Mouse (Mus musculus) urinary bladder, postnatal 4 days (tissue): ENCODE measurements around the gene Plekhg5.
A peak's percentile ranks its signal among the peaks of the same experiment; 100 is the strongest.

Source experiments
- DNase-seq, 2 experiments: peaks; one replicate each; pipeline ENCODE4 v3.0.0; 2021 to 2022; ENCODE audit warnings: low spot score in 2 of 2

The Plekhg5 gene

DNA sequence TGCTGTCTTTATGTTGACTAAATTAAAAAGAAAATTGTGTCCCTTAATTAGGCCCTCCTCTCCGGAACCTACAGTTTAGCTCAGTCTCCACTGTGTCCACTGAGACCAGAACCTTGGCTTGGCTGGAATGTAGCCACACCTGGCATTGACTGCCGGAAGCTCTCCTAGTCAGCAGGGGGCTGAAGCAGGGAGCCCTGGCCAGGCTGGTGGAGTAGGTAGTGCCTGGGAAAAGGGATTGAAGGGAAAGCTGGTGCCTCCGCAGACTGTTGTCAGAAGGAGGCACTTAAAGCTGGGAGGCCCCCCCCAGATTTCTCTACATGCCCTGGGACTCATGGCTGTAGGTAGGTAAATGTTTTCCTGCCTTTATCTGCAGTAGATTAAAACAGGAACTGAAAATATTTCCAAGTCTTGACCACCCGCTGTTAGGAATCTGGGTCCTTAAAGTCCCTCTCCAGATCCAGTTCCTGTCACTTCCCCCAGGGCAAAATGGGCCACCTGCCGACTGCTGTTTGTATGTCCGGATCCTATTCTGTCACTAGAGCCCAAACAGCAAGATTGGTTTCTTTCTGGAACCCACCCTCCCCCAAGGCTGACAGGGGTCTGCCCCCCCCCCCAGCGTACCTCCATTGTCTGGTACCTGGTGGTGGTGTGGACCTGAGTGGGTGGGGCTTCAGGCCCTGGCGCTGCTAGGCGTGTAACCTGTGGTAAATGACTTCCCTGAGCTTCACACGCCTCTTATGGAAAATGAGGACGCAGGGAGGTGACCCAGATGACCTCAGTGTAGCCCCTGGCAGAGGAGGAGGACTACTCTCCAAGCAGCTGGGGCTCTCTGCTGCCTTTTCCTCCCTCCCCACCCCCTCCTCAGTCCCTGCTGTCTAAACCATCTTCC is 25.9 kb downstream of the Plekhg5 start:
- no peak for DNase-seq

GRCm38 (mm10) chr4:152100541-152100940 is 28.2 kb downstream of the Plekhg5 start:
- DNase-seq = no peak

GRCm38 (mm10) chr4:152101081-152101653 is 28.9 kb downstream of the Plekhg5 start:
- DNase-seq = no peak

- no peak for DNase-seq
Observed at GRCm38 (mm10) chr4:152101921-152102320, 29.6 kb downstream of the Plekhg5 start.

DNA sequence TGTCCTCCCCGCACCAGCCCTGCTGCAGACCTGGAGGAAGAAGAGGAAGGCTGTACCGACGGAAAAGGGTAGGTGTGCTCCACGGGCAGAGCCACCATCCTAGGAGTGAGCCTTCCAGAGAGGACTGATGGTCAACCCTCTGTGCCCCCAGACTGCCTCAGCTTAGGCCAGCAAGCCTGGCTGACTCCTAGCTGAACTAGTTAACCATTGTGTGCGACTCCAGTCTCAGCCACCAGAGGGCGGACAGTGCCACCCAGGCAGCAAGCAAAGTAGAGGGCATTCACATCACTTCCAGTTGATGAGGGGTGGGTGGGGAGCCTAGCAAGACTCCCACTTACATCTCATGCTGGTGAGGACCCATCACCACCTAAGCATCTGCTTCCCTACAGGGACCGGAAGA is 30.7 kb downstream of the Plekhg5 start:
- DNase-seq = no peak

DNA sequence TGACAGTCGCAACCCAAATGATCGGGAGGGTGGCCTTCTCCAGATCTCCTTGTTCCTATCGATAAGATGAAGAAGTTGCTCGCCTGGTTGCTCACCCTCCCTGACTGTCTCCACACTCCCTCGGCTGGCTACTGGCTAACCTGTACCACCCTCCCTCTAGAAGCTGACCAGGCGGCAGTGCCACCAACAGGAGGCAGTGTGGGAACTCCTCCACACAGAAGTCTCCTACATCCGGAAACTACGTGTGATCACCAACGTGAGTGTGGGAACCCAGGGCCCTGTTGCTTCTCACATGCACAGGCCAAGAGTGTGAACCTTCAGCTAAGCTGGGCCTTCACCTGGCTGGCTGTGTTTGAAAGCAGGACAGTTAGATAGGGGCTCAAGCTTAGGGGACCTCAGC is 34.4 kb downstream of the Plekhg5 start:
- DNase-seq = no peak

DNA sequence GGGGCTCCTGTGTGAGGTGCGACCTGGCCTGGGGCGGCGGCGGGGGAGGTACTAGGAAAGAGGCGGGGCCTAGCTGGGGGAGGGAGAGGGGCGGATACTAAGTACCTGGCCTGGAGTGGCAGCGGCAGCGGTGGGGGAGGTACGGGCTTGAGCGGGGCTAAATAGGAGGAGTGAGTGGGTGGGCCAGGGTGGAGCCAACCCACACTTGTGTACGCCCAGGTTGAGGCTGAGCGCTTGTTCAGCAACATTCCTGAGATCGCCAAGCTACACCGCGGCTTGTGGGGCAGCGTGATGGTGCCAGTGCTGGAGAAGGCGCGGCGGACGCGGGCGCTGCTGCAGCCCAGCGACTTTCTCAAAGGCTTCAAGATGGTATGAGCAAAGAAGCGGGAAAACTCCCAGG is 35.2 kb downstream of the Plekhg5 start:
- peak in 1 of 2 experiments; percentile 73 for DNase-seq

- peak in 1 of 2 experiments; percentile 72 for DNase-seq
Observed at GRCm38 (mm10) chr4:152107971-152108509, 35.7 kb downstream of the Plekhg5 start.

- no peak for DNase-seq
Observed at GRCm38 (mm10) chr4:152108673-152109072, 36.4 kb downstream of the Plekhg5 start.

DNA sequence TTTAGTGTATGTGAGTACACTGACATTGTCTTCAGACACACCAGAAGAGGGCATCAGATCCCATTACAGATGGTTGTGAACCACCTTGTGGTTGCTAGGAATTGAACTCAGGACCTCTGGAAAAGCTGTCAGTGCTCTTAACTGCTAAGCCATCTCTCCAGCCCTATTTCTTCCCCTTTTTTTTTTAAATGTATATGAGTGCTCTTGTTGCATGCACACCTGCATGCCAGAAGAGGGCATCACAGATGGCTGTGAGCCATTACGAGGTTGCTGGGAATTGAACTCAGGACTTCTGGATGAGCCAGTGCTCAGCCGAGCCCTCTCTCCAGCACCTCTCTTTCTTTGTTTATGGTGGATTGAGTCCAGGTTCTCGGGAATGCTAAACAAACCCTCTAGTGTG is 37.2 kb downstream of the Plekhg5 start:
- DNase-seq = no peak

DNA sequence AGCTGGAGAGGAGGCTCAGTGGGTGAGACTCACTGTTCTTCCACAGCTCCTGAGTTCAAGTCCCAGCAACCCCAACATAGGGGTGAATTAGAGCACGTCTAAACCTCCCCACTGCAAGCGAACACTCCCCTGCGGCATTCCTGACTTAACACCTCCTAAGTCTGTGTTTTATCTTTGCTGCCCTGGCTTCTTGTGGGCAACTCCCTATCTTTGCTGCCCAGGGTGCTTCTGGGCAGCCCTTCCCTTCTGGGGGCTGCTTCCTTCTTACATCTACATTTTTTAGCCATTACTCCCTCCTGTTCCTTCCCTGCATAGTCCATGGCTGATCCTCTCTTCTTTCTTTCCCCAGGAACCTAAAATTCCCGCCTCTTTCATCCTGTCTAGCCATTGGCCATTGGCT is 38.4 kb downstream of the Plekhg5 start:
- no peak for DNase-seq

GRCm38 (mm10) chr4:152112329-152112728 is 40.0 kb downstream of the Plekhg5 start:
- no peak for DNase-seq

DNA sequence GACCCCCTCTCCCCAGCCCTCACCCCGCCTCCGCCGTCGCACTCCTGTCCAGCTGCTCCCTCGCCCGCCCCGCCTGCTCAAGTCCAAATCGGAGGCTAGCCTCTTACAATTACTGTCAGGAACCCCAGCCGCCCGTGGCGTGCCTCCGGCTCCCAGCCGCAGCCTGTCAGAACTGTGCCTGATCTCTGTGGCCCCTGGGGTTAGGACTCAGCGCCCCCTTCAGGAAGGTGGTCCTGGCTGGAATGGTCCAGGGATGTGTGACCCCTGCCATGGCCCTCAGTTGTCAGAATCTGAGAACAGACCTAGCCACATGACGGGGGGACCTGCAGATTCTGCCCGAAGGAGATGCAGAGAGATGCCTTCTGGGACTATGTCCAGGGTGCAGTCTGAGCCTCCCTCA is 41.8 kb downstream of the Plekhg5 start:
- DNase-seq = no peak

DNA sequence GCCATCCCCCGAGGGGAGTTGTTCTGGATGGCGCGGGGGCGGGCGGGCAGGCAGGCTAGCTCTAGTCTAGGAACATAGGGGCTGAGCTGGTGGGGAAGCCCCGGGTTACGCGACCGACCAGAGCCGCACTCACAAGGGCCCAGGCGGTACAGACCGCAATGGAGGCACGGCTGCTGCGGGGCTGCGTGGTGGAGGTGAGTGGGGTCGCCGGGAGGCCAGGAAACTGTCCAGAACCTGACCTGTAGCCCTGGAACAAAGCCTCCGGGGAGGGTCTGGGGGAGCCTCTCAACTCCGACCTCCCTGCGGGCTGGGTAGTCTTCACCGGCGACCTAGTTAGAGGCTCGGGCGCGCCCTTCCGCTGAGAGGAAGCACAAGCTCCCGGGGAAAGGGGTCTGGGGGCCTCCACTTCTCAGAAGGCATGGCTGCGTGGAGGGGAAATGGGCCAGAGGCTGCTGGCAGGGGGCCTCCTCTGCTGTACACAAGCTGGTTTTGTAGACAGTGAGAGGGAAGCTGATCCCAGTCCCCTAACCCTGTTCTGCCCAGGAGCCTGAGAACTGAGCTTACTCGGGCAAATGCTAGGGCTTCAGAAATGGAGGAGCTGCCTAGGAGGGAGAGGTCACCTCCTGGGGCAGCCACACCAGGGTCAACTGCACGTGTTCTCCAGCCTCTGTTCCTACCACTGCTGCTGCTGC is 43.8 kb downstream of the Plekhg5 start, which contains the start of gene Tnfrsf25:
TSS of gene Tnfrsf25 (plus strand) at position 14 of the 692 bp plus-strand sequence.
- no peak for DNase-seq

DNA sequence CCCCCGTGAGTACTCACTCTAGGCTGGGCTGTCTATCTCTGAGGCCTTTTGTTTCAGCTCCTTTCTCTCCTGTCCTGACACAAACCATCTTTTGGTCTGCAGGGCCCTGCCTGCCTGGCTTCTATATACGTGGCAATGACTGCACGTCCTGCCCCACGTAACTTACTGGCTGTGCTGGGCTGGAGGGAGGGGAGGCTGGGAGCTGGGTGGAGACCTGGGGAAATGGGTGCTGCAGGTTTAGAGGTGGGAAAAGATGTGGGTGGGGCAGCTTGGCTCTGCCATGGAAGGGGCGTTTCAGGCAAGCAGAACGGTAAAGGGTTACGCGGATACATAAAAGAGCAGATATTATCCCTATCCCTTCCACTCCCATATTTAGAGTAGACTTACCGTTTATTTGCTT is 45.2 kb downstream of the Plekhg5 start:
- DNase-seq = no peak

DNA sequence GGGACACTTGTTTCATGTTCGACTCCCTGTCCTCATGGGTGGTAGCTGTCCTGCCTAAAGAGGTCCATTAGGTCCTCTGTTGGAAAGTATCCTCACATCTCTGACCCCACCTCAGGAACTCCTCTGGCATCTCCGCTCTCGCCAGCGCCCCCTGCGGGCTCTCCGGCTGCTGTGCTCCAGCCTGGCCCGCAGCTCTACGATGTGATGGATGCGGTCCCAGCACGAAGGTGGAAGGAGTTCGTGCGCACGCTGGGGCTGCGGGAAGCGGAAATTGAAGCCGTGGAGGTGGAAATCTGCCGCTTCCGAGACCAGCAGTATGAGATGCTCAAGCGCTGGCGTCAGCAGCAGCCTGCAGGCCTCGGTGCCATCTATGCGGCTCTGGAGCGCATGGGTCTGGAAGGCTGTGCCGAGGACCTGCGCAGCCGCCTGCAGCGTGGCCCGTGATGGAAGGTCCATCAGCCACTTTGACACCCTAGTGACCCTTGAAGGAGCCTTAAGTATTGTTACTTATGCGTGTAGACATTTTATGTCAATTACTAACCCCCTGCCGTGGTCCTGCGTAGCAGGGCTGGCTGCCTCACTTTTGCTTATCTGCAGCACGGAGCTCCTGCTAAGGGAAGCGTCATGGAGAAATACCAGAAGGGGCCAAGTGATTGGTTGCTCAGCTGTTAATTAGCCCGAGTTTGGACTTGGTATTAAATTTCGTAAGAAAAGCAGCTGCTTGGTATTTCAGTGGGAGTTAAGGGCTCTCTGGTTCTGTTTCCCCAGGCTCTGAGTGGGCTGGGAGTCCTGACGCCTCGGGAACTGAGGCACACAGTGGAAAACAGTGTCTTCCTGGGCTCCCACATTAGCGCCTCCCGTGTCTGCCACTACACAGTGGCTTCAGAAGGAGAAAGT is 47.3 kb downstream of the Plekhg5 start:
- DNase-seq = peak in 1 of 2 experiments; percentile 40

- no peak for DNase-seq
Observed at GRCm38 (mm10) chr4:152120311-152121182, 48.2 kb downstream of the Plekhg5 start.

GRCm38 (mm10) chr4:152121183-152121505 is 48.8 kb downstream of the Plekhg5 start:
- DNase-seq = no peak

GRCm38 (mm10) chr4:152124361-152124961 is 52.2 kb downstream of the Plekhg5 start:
- no peak for DNase-seq
